Comparison of ENCODE assay signal across 8 mouse cellular contexts in the genomic region with DNA sequence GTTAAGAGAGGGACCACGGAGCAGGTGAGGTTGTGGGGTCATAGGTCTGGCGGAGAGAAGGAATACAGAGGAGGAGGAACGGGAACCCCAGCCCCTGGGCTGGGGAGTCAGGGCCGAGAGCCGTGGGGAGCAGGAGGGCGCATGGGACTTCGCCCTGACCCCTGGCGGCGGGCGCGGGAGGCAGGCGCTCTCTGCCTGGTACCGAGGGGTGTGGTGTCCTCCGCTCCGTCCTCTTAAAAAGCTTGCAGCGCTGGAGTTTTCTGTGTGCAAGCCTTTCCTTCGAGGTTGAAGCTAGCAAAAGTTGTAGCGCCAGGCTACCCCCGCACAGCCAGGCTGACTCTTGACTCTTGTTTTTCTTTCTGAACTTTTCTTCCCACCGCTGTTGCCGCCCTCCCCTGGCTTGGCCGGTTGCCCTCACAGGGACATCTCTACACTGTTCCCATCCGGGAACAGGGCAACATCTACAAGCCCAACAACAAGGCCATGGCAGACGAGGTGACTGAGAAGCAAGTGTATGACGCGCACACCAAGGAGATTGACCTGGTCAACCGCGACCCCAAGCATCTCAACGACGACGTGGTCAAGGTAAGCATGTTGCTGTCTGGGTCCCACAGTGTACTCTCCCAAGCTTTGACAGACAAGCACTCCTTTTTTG. TPM values are rescaled to one million over a fixed set of nuclear protein-coding genes. Genes with fewer than 3 reads are reported as not detected.
DNase-seq lines count a peak whose midpoint lies in the region; ATAC-seq and TF ChIP-seq lines count a peak whose summit lies in the region.

No protein-coding gene starts in this region.

- H3K4me1 ChIP-seq in embryonic facial prominence, embryonic 11.5 days (ENCODE audit: control insufficient read depth, insufficient read depth, low read length), result no peaks in the 10 kb centered on the region
- H3K4me1 ChIP-seq in intestine, postnatal 0 days (replicated peaks; ENCODE audit: control insufficient read depth, insufficient read depth, low read length), result peaks cover 6% of the 10 kb centered on the region; the same call in 1 of the 2 replicates
- H3K4me1 ChIP-seq in midbrain, embryonic 15.5 days, result peaks cover 16% of the 10 kb centered on the region

- peak; percentile 54; the same call in 1 of the 2 replicates for ATAC-seq in cerebellum, adult (ENCODE audit: insufficient number of reproducible peaks, low FRiP score, low TSS enrichment)
- ATAC-seq in embryonic facial prominence, embryonic 11.5 days (replicated peaks; ENCODE audit: insufficient number of reproducible peaks, low FRiP score, low TSS enrichment, low read depth), result peak; percentile 89
- ATAC-seq in intestine, postnatal 0 days, result peak; percentile 84; the same call in 1 of the 2 replicates
- ATAC-seq in midbrain, embryonic 15.5 days (replicated peaks), result peak; percentile 77

- H3K4me2 ChIP-seq in embryonic facial prominence, embryonic 11.5 days (ENCODE audit: low read depth, low read length), result peak overlapping the region; percentile 68
- H3K4me2 ChIP-seq in intestine, postnatal 0 days (replicated peaks; ENCODE audit: low read depth), result peak overlapping the region; percentile 77
- peak overlapping the region; percentile 93 for H3K4me2 ChIP-seq in midbrain, embryonic 15.5 days

- no peak overlapping the region for H3K9ac ChIP-seq in embryonic facial prominence, embryonic 11.5 days (replicated peaks; ENCODE audit: low read length)
- H3K9ac ChIP-seq in intestine, postnatal 0 days (ENCODE audit: low read depth, low read length), result peak overlapping the region; percentile 4
- no peak overlapping the region for H3K9ac ChIP-seq in midbrain, embryonic 15.5 days

- no peaks in the 10 kb centered on the region for H3K36me3 ChIP-seq in embryonic facial prominence, embryonic 11.5 days (replicated peaks; ENCODE audit: control insufficient read depth, insufficient read depth, low read depth, low read length)
- H3K36me3 ChIP-seq in intestine, postnatal 0 days (ENCODE audit: control insufficient read depth, insufficient read depth), result no peaks in the 10 kb centered on the region
- H3K36me3 ChIP-seq in midbrain, embryonic 15.5 days (replicated peaks), result no peaks in the 10 kb centered on the region

- 1% methylated on average over 30 of the region's 31 CpGs for WGBS in embryonic facial prominence, embryonic 11.5 days
- 4% methylated on average over 31 of the region's 31 CpGs for WGBS in intestine, postnatal 0 days
- 2% methylated on average over 31 of the region's 31 CpGs for WGBS in midbrain, embryonic 15.5 days

- no peak for DNase-seq in cerebellum, adult 9-10 months
- peak; percentile 71 for DNase-seq in embryonic facial prominence, embryonic 11.5 days (ENCODE audit: low spot score)
- peak; percentile 83 to 84 for DNase-seq in heart, adult 18-20 months
- peak; percentile 51 for DNase-seq in liver
- DNase-seq in spleen, postnatal 4 days (ENCODE audit: low spot score in 2 of 2), result peak; percentile 53 to 77

- TF ChIP-seq CTCF in intestine, postnatal 0 days (IDR thresholded peaks at IDR 0.05; ENCODE audit: low read depth), result peak; percentile 85

- H3K4me3 ChIP-seq in embryonic facial prominence, embryonic 11.5 days (ENCODE audit: low read depth, low read length), result peak overlapping the region; percentile 36
- H3K4me3 ChIP-seq in intestine, postnatal 0 days (ENCODE audit: low read depth, low read length), result peak overlapping the region; percentile 51
- H3K4me3 ChIP-seq in midbrain, embryonic 15.5 days, result peak overlapping the region; percentile 46

- peaks cover 11% of the 10 kb centered on the region for H3K27me3 ChIP-seq in embryonic facial prominence, embryonic 11.5 days (ENCODE audit: control insufficient read depth, insufficient read depth, low read length)
- H3K27me3 ChIP-seq in intestine, postnatal 0 days (replicated peaks; ENCODE audit: control insufficient read depth, insufficient read depth, low read length), result peaks cover 13% of the 10 kb centered on the region; the same call in 1 of the 2 replicates
- peaks cover 25% of the 10 kb centered on the region for H3K27me3 ChIP-seq in midbrain, embryonic 15.5 days (replicated peaks)

- H3K9me3 ChIP-seq in embryonic facial prominence, embryonic 11.5 days (replicated peaks; ENCODE audit: control insufficient read depth, low read length), result no peaks in the 10 kb centered on the region
- H3K9me3 ChIP-seq in intestine, postnatal 0 days (ENCODE audit: control insufficient read depth), result no peaks in the 10 kb centered on the region
- H3K9me3 ChIP-seq in midbrain, embryonic 15.5 days, result no peaks in the 10 kb centered on the region

- no peak overlapping the region for H3K27ac ChIP-seq in embryonic facial prominence, embryonic 11.5 days (replicated peaks; ENCODE audit: low read depth, low read length)
- no peak overlapping the region for H3K27ac ChIP-seq in intestine, postnatal 0 days (ENCODE audit: low read depth, low read length)
- H3K27ac ChIP-seq in midbrain, embryonic 15.5 days, result no peak overlapping the region

RNA-seq across cellular contexts. Expression of gene Cav1, which starts 1.5 kb away (rescaled TPM):
- 15.3 and 16.9 TPM in 2 replicates for polyA plus RNA-seq in embryonic facial prominence, embryonic 11.5 days (2014; fragmentation: Nextera tagmentation; extraction: Ambion mirVana)
- 100 to 1,000 TPM; 200 to 201 TPM for total RNA-seq in heart, adult 18-20 months (2021)
- 141 and 154 TPM in 2 replicates for polyA plus RNA-seq in intestine, postnatal 0 days (2015; fragmentation: Nextera tagmentation; extraction: Ambion mirVana)
- 25.5 and 26.8 TPM in 2 replicates for polyA plus RNA-seq in midbrain, embryonic 15.5 days (2015; fragmentation: Nextera tagmentation; extraction: Ambion mirVana)

RNA-seq across cellular contexts. Expression of gene Cav2, which starts 26.6 kb away (rescaled TPM):
- 7.4 and 8.2 TPM in 2 replicates for polyA plus RNA-seq in embryonic facial prominence, embryonic 11.5 days (2014; fragmentation: Nextera tagmentation; extraction: Ambion mirVana)
- 10 to 100 TPM; 33.0 to 39.1 TPM for total RNA-seq in heart, adult 18-20 months (2021)
- polyA plus RNA-seq in intestine, postnatal 0 days (2015; fragmentation: Nextera tagmentation; extraction: Ambion mirVana), result 26.1 and 26.4 TPM in 2 replicates
- polyA plus RNA-seq in midbrain, embryonic 15.5 days (2015; fragmentation: Nextera tagmentation; extraction: Ambion mirVana), result 12.0 and 13.4 TPM in 2 replicates
